Mouse (Mus musculus): ENCODE results near the gene Sec14l1. TPM values are rescaled to one million over a fixed set of nuclear protein-coding genes. Genes with fewer than 3 reads are reported as not detected.

Gene Sec14l1
- total and polyA plus RNA-seq, 3 experiments: 42.0 to 55.9 TPM; not detected in 1

DNA sequence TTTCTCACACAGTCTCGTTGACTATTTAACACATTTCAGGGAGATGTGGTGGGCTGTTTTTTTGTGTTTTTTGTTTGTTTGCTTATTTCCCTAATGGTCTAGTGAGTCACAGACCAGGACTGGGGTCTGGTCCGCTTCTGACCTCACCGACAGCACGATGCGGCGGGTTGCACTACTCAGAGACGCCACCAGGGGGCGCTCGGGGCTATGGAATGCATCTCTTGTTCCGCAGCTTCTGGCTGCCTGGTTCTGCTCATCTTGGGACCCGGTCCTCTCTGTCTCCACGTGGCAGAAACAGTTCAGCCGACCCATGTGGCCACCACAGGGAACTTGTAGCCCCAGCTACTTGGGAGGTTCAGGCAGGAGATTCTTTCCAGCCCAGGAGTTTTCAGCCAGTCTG is 42.8 kb upstream of the Sec14l1 start (continued):
- TF ChIP-seq USF2 (IDR thresholded peaks at IDR 0.05; ENCODE audit: borderline replicate concordance in 1 of 2, insufficient read depth in 1 of 2, low read depth in 1 of 2, low read length in 2 of 2): no peak
- TF ChIP-seq TAL1 (IDR thresholded peaks at IDR 0.05; ENCODE audit: low read length): no peak

- DNase-seq (ENCODE audit: low read depth, low spot score): no peak
- TF ChIP-seq ZC3H11A (IDR thresholded peaks at IDR 0.05; ENCODE audit: low read depth, low read length) (peak; percentile 14; the same call in 1 of the 2 replicates), MXI1 (IDR thresholded peaks at IDR 0.05; ENCODE audit: low read depth, low read length) (no peak), SIN3A (IDR thresholded peaks at IDR 0.05; ENCODE audit: low read length) (no peak), CHD2 (IDR thresholded peaks at IDR 0.05; ENCODE audit: low read length) (no peak), ZMIZ1 (IDR thresholded peaks at IDR 0.05; ENCODE audit: low read depth, low read length) (no peak), CTCF (IDR thresholded peaks at IDR 0.05 in 2 of 3, conservative IDR thresholded peaks at IDR 0.05 in 1 of 3; ENCODE audit: control insufficient read depth in 1 of 3, insufficient read depth in 1 of 3, low read depth in 2 of 3, low read length in 3 of 3, poor library complexity in 1 of 3, severe bottlenecking in 1 of 3) (peak in 2 of 3 experiments; percentile 29 to 50; a peak in 5 of 6 replicates)
- peaks cover 0 to 10% of the 10 kb centered on the region in 2 experiments for H3K36me3 ChIP-seq (ENCODE audit: control insufficient read depth in 1 of 2, insufficient read depth in 2 of 2, low read length in 2 of 2)
- no peaks in the 10 kb centered on the region; a peak in 1 of 4 replicates for H3K27me3 ChIP-seq (ENCODE audit: control insufficient read depth in 1 of 2, insufficient read depth in 2 of 2, low read length in 2 of 2)
- no peak overlapping the region for H3K9ac ChIP-seq (ENCODE audit: control insufficient read depth, low read depth, low read length, poor library complexity, severe bottlenecking)
- no peak overlapping the region for H3K27ac ChIP-seq (ENCODE audit: control insufficient read depth, low read depth, low read length)
- H3K9me3 ChIP-seq (replicated peaks; ENCODE audit: insufficient read depth, low read length): no peaks in the 10 kb centered on the region
- peaks cover 23% of the 10 kb centered on the region for H3K79me2 ChIP-seq (ENCODE audit: control insufficient read depth, insufficient read depth, low read length, poor library complexity)
- no peak overlapping the region for H3K4me3 ChIP-seq (ENCODE audit: control insufficient read depth in 1 of 2, insufficient read depth in 1 of 2, low read depth in 2 of 2, low read length in 2 of 2)
- peaks cover 4 to 14% of the 10 kb centered on the region in 2 experiments for H3K4me1 ChIP-seq (ENCODE audit: control insufficient read depth in 1 of 2, insufficient read depth in 2 of 2, low read length in 2 of 2)
These were observed 41.5 kb upstream of the Sec14l1 start for GRCm38 (mm10) chr11:117073426-117073825.

GRCm38 (mm10) chr11:117076576-117077196 is 38.3 kb upstream of the Sec14l1 start:
- peak overlapping the region; percentile 88 for H3K9ac ChIP-seq (ENCODE audit: control insufficient read depth, low read depth, low read length, poor library complexity, severe bottlenecking)
- H3K4me3 ChIP-seq (ENCODE audit: control insufficient read depth in 1 of 2, insufficient read depth in 1 of 2, low read depth in 2 of 2, low read length in 2 of 2): peak overlapping the region; percentile 74
- H3K4me1 ChIP-seq (ENCODE audit: control insufficient read depth in 1 of 2, insufficient read depth in 2 of 2, low read length in 2 of 2): peaks cover 7 to 44% of the 10 kb centered on the region in 2 experiments
- H3K27me3 ChIP-seq (ENCODE audit: control insufficient read depth in 1 of 2, insufficient read depth in 2 of 2, low read length in 2 of 2): no peaks in the 10 kb centered on the region
- H3K27ac ChIP-seq (ENCODE audit: control insufficient read depth, low read depth, low read length): peak overlapping the region; percentile 66
- peak; percentile 97 for DNase-seq (ENCODE audit: low read depth, low spot score)
- no peaks in the 10 kb centered on the region for H3K9me3 ChIP-seq (replicated peaks; ENCODE audit: insufficient read depth, low read length)
- peaks cover 4 to 26% of the 10 kb centered on the region in 2 experiments for H3K36me3 ChIP-seq (ENCODE audit: control insufficient read depth in 1 of 2, insufficient read depth in 2 of 2, low read length in 2 of 2)
- peaks cover 30% of the 10 kb centered on the region for H3K79me2 ChIP-seq (ENCODE audit: control insufficient read depth, insufficient read depth, low read length, poor library complexity)
- TF ChIP-seq NELFE (IDR thresholded peaks at IDR 0.05; ENCODE audit: low read depth, low read length): peak; percentile 98
- TF ChIP-seq ZNF384 (IDR thresholded peaks at IDR 0.05; ENCODE audit: low read depth, low read length): no peak
- TF ChIP-seq GABPA (IDR thresholded peaks at IDR 0.05; ENCODE audit: low read depth, low read length): no peak; the same call in 1 of the 2 replicates
- no peak for TF ChIP-seq ZC3H11A (IDR thresholded peaks at IDR 0.05; ENCODE audit: low read depth, low read length)
- TF ChIP-seq POLR2AphosphoS2 (IDR thresholded peaks at IDR 0.05; ENCODE audit: low read length): peak; percentile 93
- no peak for TF ChIP-seq USF1 (IDR thresholded peaks at IDR 0.05; ENCODE audit: low read depth, low read length)
- TF ChIP-seq MAZ (IDR thresholded peaks at IDR 0.05; ENCODE audit: low read depth, low read length): peak; percentile 46; the same call in 1 of the 2 replicates
- no peak for TF ChIP-seq UBTF (IDR thresholded peaks at IDR 0.05; ENCODE audit: borderline replicate concordance, insufficient read depth, low read depth, low read length)
- no peak for TF ChIP-seq CHD2 (IDR thresholded peaks at IDR 0.05; ENCODE audit: low read length)
- TF ChIP-seq CTCF (IDR thresholded peaks at IDR 0.05 in 2 of 3, conservative IDR thresholded peaks at IDR 0.05 in 1 of 3; ENCODE audit: control insufficient read depth in 1 of 3, insufficient read depth in 1 of 3, low read depth in 2 of 3, low read length in 3 of 3, poor library complexity in 1 of 3, severe bottlenecking in 1 of 3): no peak
- peak; percentile 80; the same call in 1 of the 2 replicates for TF ChIP-seq ZMIZ1 (IDR thresholded peaks at IDR 0.05; ENCODE audit: low read depth, low read length)
- TF ChIP-seq EP300 (IDR thresholded peaks at IDR 0.05; ENCODE audit: low read depth in 1 of 2, low read length in 2 of 2): no peak; a peak in 1 of 4 replicates
- peak; percentile 81 for TF ChIP-seq TCF12 (IDR thresholded peaks at IDR 0.05; ENCODE audit: low read depth, low read length)
- peak; percentile 90 for TF ChIP-seq TBP (IDR thresholded peaks at IDR 0.05; ENCODE audit: low read depth, low read length)
- TF ChIP-seq MYB (IDR thresholded peaks at IDR 0.05; ENCODE audit: low read depth, low read length): no peak
- peak; percentile 98 for TF ChIP-seq MYC (IDR thresholded peaks at IDR 0.05; ENCODE audit: low read depth, low read length)
- TF ChIP-seq MAFK (IDR thresholded peaks at IDR 0.05; ENCODE audit: borderline replicate concordance, low read depth, low read length): no peak
- TF ChIP-seq MXI1 (IDR thresholded peaks at IDR 0.05; ENCODE audit: low read depth, low read length): peak; percentile 97
- TF ChIP-seq MEF2A (IDR thresholded peaks at IDR 0.05; ENCODE audit: extremely low read depth, insufficient replicate concordance, low read depth, low read length, poor library complexity, severe bottlenecking): no peak
- no peak for TF ChIP-seq BHLHE40 (IDR thresholded peaks at IDR 0.05; ENCODE audit: borderline replicate concordance, low read depth, low read length)
- no peak for TF ChIP-seq JUND (IDR thresholded peaks at IDR 0.05; ENCODE audit: low read depth, low read length)
- TF ChIP-seq RCOR1 (IDR thresholded peaks at IDR 0.05; ENCODE audit: low read depth, low read length): no peak
- TF ChIP-seq E2F4 (IDR thresholded peaks at IDR 0.05; ENCODE audit: borderline replicate concordance, low read depth, low read length): no peak

Measured in MEL (cell line).